Mouse (Mus musculus) intestine, postnatal 0 days (tissue): ENCODE measurements around the gene Smarca2. TPM values are rescaled to one million over a fixed set of nuclear protein-coding genes. Genes with fewer than 3 reads are reported as not detected.

Experiments
- ATAC-seq: fragments of 200-750 bp; cut with Nextera tagmentation; 2 replicates; pipeline ENCODE4 v1.8.0; 2017; ENCODE audit warnings: mild to moderate bottlenecking, moderate TSS enrichment, moderate library complexity
- H3K27ac ChIP-seq: fragments of 300-500 bp; sonication (generic); 2 replicates; pipeline ENCODE4 v1.5.1; 2014; ENCODE audit warnings: mild to moderate bottlenecking, low read depth, low read length, moderate library complexity
- H3K27me3 ChIP-seq: fragments of 300-500 bp; sonication (generic); replicated peaks from 2 replicates; pipeline ENCODE4 v1.6.1; 2014; ENCODE audit warnings: low read length, mixed read lengths; ENCODE audit not compliant: control insufficient read depth, insufficient read depth
- H3K36me3 ChIP-seq: fragments of 300-500 bp; sonication (generic); 2 replicates; pipeline ENCODE4 v1.6.1; 2014; ENCODE audit warnings: mild to moderate bottlenecking, moderate library complexity; ENCODE audit not compliant: control insufficient read depth, insufficient read depth
- H3K4me1 ChIP-seq: fragments of 300-500 bp; sonication (generic); replicated peaks from 2 replicates; pipeline ENCODE4 v1.6.1; 2014; ENCODE audit warnings: antibody characterized with exemption, low read length, mixed read lengths; ENCODE audit not compliant: control insufficient read depth, insufficient read depth
- H3K4me2 ChIP-seq: fragments of 300-500 bp; sonication (generic); replicated peaks from 2 replicates; pipeline ENCODE4 v1.6.1; 2014; ENCODE audit warnings: low read depth, mild to moderate bottlenecking, moderate library complexity
- H3K4me3 ChIP-seq: fragments of 300-500 bp; sonication (generic); 2 replicates; pipeline ENCODE4 v1.5.1; 2014; ENCODE audit warnings: low read depth, low read length
- H3K9ac ChIP-seq: fragments of 300-500 bp; sonication (generic); 2 replicates; pipeline ENCODE4 v1.6.1; 2014; ENCODE audit warnings: mild to moderate bottlenecking, low read depth, low read length
- H3K9me3 ChIP-seq: fragments of 300-500 bp; sonication (generic); 2 replicates; pipeline ENCODE4 v1.6.1; 2016; ENCODE audit warnings: mixed run types; ENCODE audit not compliant: control insufficient read depth
- CTCF ChIP-seq: sonication (generic); IDR thresholded peaks from 2 replicates; pipeline ENCODE4 v1.5.1; 2016; ENCODE audit warnings: low read depth, mild to moderate bottlenecking, control low read depth, antibody characterized with exemption, moderate library complexity
- WGBS: fragments of 180-500 bp; shearing (Covaris S2); extraction: QIAGEN DNeasy Blood & Tissue Kit; methylation state at CpG from one replicate; pipeline ENCODE4 v1.1.7; 2014; 5-methylcytosine and 5-hydroxymethylcytosine counted together
- polyA plus RNA-seq: library from polyadenylated mRNA; unstranded; fragments of >200 nt; fragmentation: Nextera tagmentation; extraction: Ambion mirVana; gene quantifications from 2 replicates; pipeline ENCODE4 v1.2.1, GENCODE M21; 2015

The Smarca2 gene
- polyA plus RNA-seq, 1 experiment from 2014 or later: 18.1 TPM

DNA sequence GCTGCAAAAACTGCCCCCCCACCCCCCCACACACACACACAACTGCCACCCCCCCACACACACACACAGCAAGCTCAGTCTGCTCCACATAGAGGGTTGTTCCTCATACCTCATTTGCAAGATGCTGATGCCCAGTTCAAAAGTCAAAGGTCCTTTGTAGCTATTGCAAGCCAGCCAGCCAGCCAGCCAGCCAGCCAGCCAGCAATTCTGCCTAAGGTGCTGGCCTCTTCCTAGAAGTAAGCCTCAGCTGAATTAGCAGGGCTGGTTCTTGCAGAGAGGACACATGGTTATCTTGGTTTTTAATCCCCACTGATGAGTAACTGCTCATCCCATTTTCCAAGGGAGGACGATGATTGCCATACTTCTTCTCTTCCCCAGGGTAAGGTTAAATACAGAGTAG, 24.8 kb upstream of the Smarca2 start:
- 81% methylated on average over 1 of the region's 1 CpGs for WGBS
- no peak for ATAC-seq

DNA sequence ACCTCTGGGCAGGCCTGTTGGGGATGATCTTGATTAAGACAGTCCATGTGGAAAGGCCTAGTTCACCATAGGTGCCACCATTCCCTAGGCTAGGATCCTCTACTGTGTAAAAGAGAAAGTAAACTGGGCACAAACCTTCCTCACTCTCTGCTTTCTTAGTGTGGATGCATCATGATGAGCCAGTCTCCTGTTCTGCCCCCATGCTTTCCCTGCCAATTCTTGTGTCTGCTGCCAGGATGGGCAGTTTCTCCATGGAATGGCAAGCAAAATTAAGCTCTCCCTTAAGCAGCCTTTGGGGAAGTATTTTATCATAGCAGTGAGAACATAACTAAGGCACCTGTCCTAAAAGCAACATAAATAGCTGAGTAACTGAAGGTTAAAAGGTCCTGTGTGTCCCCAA, 10.2 kb upstream of the Smarca2 start:
- Histone ChIP-seq H3K27me3 (no peaks in the 10 kb centered on the region), H3K9me3 (no peaks in the 10 kb centered on the region), H3K27ac (no peak overlapping the region), H3K9ac (no peak overlapping the region), H3K4me3 (no peak overlapping the region), H3K36me3 (no peaks in the 10 kb centered on the region), H3K4me2 (no peak overlapping the region), H3K4me1 (no peaks in the 10 kb centered on the region)
- TF ChIP-seq CTCF: no peak
- no peak for ATAC-seq

More for the DNA sequence above, 24.8 kb upstream of the Smarca2 start:
- H3K4me1 ChIP-seq: no peaks in the 10 kb centered on the region
- TF ChIP-seq CTCF: no peak
- H3K4me3 ChIP-seq: no peak overlapping the region
- H3K4me2 ChIP-seq: no peak overlapping the region
- no peaks in the 10 kb centered on the region for H3K27me3 ChIP-seq
- H3K9me3 ChIP-seq: no peaks in the 10 kb centered on the region
- no peak overlapping the region for H3K27ac ChIP-seq
- H3K36me3 ChIP-seq: no peaks in the 10 kb centered on the region
- no peak overlapping the region for H3K9ac ChIP-seq

DNA sequence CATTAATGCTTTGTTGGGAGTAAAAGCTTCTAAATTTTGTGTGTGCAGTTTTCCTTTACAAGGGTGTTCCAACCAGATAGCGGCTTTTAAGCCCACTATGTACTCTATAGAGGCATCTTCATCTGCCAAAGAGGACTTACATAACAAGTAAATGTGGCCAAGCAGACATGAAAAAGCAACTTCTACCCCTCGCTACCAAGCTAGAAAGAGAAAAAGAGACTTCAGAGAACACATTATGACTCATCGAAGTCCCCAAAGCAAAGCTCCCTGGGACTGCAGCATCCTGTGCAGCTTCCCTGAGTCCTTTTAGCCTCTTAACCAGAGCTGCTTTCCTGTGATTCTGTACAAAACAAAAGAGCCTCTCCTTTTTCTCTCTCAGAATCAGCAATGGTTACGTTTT, 3.4 kb upstream of the Smarca2 start:
- Histone ChIP-seq H3K27ac (no peak overlapping the region), H3K4me3 (no peak overlapping the region), H3K9ac (no peak overlapping the region), H3K4me1 (no peaks in the 10 kb centered on the region), H3K27me3 (no peaks in the 10 kb centered on the region), H3K9me3 (no peaks in the 10 kb centered on the region), H3K4me2 (no peak overlapping the region), H3K36me3 (no peaks in the 10 kb centered on the region)
- no peak for TF ChIP-seq CTCF
- WGBS: 67% methylated on average over 4 of the region's 4 CpGs
- no peak for ATAC-seq

DNA sequence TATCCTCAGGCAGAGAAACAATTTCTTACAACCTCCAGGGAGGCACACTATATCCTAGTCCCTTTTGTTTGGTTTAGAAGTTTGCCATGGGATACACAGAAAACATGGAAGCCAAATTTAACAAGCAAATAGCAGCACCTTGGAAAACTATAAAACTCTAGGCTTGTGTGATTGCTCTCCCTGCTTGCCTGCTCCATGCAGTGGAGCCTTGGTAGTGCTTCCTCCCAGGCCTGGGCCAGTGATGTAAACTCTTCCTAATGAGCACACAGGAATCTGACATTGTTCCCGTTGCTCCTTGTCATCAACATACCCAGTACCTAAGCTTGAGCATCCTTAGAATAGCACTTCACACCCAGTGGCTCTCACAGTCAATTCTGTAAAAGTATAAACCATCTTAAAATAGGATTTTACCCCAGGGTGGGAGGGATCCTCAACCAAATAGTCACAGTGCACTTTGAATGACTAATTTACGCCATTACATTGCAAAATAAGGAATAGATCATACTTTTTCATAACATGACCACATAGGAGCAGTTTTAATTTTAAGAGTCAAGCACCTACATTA, 1.5 kb upstream of the Smarca2 start:
- H3K27ac ChIP-seq: peak overlapping the region; percentile 21; the same call in 1 of the 2 replicates
- no peak overlapping the region for H3K9ac ChIP-seq
- H3K4me1 ChIP-seq: no peaks in the 10 kb centered on the region
- no peak overlapping the region for H3K4me3 ChIP-seq
- TF ChIP-seq CTCF: no peak
- H3K9me3 ChIP-seq: no peaks in the 10 kb centered on the region
- H3K27me3 ChIP-seq: no peaks in the 10 kb centered on the region
- H3K36me3 ChIP-seq: no peaks in the 10 kb centered on the region
- no peak overlapping the region for H3K4me2 ChIP-seq
- no peak for ATAC-seq
- 55% methylated on average over 2 of the region's 2 CpGs for WGBS

DNA sequence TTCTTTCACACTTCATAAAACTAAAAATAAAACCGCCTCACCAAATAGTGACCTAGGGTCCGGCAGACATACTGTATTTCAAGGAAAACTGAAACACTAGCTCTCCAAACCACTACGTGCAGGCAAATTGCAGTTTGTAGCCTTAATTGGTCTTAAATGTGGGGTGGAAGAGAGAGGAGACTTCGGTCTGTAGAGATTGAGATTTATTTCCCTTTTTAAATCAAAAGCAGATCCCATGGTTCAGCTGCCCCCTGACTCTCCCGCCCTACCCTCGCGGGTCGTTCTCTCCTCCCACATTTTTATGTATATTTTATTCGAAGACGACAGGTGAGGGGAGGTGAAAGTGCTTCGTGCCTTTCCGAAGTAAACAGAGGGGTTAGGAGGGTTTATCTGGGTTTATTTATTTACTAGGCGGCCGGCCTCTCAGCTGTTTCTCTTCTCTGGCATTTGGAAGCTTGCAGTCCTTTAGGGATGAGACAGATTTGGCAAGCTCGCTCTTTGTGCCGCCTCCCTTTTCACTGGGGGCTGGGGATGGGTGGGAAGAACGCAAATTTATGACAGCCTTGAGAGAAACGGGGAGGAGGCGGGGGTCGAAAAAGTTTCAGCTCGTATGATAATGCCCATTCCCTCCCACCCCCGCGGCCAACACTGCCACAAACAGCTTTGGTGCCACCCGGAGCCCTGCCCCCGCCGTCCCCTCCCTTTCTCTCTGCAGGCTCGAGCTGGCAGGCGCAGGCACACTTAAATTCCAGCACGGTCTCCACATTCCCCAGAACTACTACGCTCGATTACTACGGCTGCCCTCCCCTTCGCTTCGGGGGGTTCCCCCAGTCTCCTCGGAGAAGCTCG, 720 bp upstream of the Smarca2 start:
- H3K36me3 ChIP-seq: no peaks in the 10 kb centered on the region
- H3K27ac ChIP-seq: peak overlapping the region; percentile 65
- peak overlapping the region; percentile 76 for H3K4me3 ChIP-seq
- no peaks in the 10 kb centered on the region for H3K4me1 ChIP-seq
- WGBS: 2% methylated on average over 36 of the region's 36 CpGs
- H3K9me3 ChIP-seq: no peaks in the 10 kb centered on the region
- peak overlapping the region; percentile 98 for H3K4me2 ChIP-seq
- peak; percentile 13 for ATAC-seq
- H3K9ac ChIP-seq: peak overlapping the region; percentile 27; the same call in 1 of the 2 replicates
- TF ChIP-seq CTCF: no peak
- no peaks in the 10 kb centered on the region for H3K27me3 ChIP-seq

DNA sequence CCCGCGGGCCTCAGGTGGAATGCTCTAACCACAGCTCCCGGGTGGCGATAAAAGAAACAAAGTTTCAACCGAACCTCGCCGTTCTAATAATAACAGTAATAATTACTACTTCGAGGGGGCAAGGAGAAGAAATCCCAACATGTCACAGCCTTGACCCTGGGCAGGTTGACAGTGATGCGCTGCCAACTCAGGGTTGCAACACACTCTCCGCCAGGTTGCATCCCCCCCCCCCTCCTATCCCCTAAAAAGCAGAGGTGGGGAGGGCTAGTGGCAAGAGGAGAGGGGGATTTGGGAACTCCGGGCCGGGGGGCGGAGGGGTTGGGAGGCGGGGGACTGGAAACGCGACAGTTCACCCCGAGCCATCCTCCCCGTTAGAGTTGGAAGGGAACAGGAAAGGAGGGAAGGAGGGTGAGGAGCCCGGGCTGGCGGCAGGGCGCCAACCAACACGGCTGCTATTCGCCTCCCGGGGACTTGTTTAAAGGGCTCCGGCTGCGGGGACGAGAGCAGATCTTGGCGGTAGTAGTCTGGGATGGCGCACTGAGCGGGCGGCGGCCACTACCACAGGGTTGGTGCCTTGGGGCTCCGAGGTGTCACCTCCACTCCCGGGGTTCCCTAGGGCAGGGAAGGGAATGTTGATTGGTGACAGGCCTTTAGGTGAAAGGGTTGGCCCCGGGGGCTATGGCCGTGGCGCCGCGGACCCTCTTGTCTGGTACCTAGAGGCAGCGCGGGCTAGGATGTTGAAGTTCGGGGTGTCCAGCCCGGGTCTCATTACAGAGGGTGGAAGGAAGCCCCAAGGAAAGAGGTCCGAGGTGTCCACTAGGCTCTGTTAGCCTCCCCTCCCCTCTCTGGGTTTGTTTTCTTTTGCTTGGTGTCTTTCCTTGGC, 829 bp downstream of the Smarca2 start:
- Histone ChIP-seq H3K4me1 (no peaks in the 10 kb centered on the region), H3K4me3 (peak overlapping the region; percentile 76), H3K27ac (peak overlapping the region; percentile 75), H3K9ac (peak overlapping the region; percentile 65), H3K4me2 (peak overlapping the region; percentile 98), H3K36me3 (no peaks in the 10 kb centered on the region), H3K27me3 (no peaks in the 10 kb centered on the region), H3K9me3 (no peaks in the 10 kb centered on the region)
- ATAC-seq: no peak
- WGBS: under 1% methylated on average over 44 of the region's 44 CpGs
- TF ChIP-seq CTCF: no peak
